Mouse (Mus musculus) yolk sac, embryonic 10.5 days (tissue): ENCODE results near the gene Zswim5.
"Not testable (repeated sequence)": the region's sequence is repeated elsewhere in the genome, so short reads cannot be mapped to it uniquely, and the experiment has no call there.

Experiments
- DNase-seq: peaks from one replicate; pipeline ENCODE4 v3.0.0-alpha.2; 2017; ENCODE audit warnings: low spot score

The Zswim5 gene

DNA sequence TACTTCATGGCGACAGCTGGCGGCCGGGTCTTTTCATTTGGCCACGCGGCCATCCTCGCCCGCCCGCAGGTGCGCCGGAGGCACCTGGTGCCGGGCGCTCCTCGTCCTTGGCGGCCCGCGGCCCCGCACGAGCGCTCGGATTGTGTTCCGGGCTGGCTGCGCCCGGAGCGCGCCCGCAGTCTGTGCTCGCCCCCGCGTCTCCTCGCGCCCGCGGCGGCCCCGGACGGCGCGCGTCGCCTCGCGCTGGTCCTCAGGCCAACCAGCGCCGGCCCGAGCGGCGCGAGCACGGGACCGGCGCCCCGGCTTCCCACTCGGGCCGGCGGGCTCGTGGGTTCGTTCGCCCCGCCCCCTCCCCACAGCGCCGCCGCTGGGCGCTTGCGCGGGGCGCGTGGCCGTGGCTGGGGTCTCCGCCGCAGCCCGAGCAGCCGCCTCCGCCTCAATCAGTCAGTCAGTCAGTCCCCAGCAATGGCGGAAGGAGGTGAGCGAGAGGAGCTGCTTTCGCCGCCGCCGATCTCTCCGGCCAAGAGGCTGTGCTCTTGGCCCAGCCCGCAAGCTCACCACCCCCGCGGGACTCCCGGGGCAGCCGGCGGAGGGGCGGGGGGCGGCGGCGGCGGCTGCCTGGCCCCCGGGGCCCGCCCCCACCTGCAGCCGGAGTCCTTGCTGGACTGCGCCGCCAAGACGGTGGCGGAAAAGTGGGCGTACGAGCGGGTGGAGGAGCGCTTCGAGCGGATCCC lies at the start of gene Zswim5:
Gene Zswim5, plus strand, starts transcription at position 382 of the 734 bp plus-strand sequence.
- peak; percentile 79 for DNase-seq

DNA sequence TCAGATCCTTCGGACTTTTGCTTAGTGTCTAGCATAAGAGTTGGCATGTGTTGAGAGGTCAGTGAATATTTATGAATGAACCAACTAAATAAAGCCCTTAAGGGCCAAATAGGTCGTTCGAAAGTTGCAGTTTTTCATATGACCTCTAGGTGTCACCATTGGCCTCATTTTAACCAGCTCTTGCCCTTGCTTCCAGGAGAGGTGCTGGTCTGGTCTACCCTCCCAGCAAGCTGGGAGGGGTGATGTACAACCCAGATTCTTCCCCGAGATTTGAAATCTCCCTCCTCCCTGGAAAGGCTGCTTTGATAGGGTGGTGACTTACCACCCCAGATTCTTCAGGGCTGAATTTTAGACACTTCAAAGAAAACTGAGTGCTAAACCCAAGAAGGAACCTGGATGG lies 49.4 kb upstream of the Zswim5 start:
- DNase-seq: peak; percentile 34

DNA sequence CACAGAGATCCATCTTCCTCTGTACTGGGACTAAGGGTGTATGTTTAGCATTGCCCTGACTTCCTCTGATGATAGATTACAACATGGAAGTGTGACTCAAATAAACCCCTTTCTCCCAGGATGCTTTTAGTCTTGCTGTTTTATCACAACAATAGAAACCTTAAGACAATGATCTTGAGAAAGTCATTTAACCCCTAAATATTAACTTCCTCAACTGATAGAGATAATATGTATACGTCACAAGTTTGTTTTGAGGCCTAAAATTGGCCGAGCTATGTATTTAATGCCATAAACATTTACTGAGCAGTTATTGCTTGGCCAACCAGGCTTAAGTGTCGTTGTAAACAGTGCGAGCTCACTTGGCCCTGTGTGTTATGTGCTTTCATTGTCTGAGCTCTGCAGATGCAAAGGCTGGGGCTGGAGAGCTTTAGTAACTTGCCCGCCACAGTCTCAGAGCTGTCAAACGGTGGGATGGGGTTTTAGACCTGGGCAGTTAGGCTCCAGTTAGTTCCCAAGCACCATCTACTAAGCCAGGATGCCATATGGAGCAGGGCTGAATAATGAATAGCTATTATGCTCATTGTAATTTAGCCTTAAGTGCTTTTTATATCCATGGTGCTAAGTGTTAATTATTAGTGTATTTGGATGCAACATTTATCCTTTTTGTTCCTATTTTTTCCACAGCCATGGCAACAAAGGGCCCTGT lies 47.7 kb upstream of the Zswim5 start:
- no peak for DNase-seq

DNA sequence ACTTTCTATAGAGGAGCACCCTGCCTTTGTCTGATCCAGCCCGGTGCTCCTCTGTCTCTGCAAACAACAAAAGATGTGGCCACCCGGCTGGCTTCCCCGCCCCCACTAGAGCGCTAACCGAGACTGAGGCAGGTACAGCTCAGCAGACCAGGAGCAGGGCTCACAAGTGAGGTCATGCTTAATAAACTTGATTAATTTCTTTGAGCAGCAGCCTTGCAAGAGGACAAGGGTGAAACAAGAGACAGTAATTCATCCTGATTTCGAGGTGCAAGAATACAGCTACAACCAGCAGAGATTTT lies 47.2 kb upstream of the Zswim5 start:
- DNase-seq: no peak

DNA sequence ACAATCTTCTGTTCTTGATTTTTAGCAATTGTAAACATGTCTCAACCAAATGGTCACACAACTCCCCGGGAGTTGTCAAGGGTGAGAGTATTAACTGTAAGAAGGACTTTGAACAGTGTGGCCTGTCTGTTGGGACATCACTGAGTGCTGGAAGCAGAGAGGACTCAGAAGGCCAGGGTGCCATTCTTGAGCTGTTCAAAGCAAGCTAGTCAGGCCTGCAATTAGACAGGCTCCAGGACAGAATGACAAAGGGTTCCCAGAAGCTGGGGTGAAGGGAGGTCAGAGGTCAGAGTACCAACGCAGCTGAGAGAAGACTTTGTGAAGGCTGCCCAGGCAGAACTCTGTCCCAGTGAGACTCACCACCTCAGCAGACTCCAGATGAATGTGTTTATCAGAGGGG lies 38.2 kb upstream of the Zswim5 start:
- DNase-seq: peak; percentile 60

DNA sequence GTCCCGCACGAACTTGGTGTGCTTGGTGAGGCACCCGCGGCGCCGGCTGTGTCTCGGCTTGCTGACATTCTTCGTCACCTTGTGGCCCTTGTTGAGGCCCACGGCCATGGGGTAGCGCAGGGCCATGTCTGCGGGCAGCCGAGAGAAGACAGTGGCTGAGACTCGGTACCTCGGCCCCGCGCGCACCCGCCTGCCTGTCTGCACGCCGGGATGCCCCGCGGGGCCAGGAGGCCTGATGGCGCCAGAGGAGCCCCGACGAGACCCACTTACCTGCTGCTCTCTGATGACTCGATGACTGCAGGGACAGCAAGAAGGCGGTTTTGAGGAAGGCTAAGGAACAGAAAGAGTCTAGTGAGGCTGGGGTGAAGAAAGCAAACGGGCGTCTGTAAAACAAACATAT lies 37.1 kb upstream of the Zswim5 start:
- DNase-seq: not testable (repeated sequence)

DNA sequence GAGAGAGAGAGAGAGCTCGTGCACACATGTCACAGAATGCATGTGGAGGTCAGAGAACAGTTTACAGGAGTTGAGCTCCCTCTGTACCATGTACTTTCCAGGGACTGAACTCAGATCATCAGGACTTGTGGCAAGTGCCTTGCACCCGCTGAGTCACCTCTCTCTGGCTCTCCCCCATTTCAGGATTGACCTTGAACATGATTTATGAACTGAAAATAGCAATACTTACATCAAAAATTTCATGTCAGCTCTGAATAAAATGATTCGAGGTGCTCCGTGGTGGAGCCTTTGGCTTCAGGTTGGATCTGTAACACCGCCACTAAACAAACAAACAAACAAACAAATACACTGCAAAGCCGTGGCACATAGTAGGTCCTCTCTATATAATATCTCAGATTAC lies 36.3 kb upstream of the Zswim5 start:
- DNase-seq: no peak

DNA sequence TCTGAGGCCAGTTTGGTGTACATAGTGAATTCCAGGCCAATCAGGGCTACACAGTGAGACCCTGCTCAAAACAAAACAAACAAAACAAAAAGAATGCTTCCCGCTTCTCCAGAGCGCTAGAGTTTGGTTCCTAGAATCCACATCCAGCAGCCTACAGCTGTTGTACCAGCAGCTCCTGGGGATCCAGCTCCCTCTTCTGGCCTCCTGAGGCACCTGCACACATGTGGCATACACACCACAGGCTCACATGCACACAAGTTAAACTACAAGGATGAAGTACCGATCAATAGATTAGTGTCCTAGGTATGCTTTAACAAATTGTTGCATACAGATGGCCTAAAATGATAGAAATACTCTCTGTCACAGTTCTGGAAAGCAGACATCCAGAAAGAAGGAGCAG lies 32.9 kb upstream of the Zswim5 start:
- no peak for DNase-seq

DNA sequence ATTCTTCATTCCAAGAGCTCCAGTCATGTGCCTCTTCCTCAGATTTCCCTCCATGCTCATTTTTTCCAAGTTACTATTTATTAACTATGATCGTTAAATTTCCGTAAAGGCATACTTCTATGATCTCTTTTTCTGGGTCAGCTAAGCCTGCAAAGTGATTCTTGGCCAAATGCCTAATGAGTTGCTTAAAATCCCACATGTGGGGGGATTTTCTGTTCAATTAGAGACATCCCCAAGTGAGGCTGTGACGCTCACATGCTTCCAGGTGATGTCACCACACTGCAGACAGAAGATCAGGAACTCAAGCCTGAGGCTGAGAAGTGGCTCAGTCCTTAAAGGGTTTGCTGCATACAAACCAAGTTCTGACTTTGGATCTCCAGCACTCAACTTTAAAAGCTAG lies 27.3 kb upstream of the Zswim5 start:
- DNase-seq: no peak

DNA sequence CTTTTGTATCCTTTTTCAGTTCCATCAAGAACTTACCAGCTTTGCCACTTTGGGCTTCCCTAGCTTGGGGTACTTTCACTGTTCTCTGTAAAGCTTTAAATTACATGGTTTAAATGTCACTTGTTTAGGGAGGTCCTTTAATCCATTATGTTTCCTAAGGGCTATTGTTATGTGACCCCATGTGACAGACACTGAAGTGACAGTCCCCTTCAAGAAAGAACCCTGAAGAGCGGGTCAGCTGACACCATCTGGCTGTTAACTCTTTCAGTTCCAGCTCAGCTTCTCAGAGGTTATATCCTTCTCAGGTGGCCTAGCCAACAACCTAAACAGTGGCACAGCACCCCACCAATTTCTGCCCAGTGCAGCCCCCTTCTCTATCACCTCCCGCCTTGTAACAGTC lies 22.9 kb upstream of the Zswim5 start:
- DNase-seq: no peak

DNA sequence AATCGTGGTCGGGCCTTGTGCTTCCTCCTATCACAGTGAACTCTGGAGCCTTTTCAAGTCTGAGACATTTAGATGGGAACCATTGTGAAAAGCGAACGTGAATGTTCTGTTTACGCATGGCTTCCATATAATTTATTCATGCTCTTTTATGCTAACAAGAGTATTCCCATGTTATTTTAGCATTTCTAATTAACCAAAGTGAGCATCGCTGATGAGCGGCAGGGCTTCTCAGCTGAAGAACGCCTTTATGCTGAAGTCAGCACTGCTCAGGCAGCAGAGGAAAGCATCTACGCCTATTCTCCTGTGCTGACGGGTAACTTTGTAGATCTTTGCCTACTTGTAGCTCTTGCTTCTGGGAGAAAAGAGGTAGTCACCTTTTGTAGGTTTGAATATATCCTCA lies 20.0 kb upstream of the Zswim5 start:
- no peak for DNase-seq

DNA sequence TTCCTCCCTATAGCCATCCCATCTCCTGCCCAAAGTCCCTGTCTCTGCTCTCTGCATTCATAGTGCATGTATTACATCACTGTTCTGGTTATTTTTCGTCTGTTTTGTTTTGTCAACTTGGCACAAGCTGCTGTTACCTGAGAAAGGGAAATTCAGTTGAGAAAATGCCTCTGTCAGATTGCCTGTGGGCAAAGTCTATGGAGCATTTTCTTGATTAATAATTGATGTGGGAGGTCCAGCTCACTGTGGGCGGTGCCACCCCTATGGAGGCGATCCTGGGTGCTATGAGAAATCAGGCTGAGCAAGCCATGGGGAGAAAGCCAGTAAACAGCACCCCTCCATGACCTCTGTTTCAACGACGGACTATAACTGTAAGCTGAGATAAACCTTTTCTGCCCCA lies 17.5 kb upstream of the Zswim5 start:
- DNase-seq: no peak

DNA sequence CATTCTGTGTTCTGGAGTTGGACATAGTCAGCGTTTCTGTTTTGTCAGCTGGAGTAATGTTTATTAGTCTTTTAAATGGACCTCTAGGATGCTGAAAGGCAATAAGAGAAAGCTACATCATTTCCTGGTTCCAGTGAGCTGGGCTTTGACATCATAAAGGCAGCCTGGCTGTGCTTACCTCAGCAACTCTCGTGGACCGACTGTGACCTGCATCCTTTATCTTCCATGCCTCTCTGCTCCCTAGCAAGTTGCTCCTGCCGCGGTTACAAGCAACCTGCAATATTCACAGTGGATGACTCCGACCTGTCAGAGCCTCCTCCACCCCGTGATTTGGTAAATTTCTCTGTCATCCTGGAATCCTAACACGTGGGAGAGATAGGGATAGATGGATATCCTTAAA lies 15.2 kb upstream of the Zswim5 start:
- DNase-seq: no peak

DNA sequence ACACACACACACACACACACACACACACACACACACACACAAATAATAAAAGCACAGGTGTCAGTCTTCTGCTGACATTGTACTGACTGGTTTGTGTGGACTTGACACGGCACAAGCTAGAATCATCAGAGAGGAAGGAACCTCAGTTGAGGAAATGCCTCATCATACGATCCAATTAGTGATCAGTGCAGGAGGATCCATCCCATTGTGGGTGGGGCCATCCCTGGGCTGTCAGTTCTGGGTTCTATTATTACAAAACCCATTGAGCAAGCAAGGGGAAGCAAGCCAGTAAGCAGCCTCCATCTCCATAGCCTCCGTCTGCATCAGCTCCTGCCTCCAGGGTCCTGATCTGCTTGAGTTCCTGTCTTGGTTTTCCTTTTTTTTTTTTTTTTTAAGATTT lies 7.3 kb upstream of the Zswim5 start:
- no peak for DNase-seq

DNA sequence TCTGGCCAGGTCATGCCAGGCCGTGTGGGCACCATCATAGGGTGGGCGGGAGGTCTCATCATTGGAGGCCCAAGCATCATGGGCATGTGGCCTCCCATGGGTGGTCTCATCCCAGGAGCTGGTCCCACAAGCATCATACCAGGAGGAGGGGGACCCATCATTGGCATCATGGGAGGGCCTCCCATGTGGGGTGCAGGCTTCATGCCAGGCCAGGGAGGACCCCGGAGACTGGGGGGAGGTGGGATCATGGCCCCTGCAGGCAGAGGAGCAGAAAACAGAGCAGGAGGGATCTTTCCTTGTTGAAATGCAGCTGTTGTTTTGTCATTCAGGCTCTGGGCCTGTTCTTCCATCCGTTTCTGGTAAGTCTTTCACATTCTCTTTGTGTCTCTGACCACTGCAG lies 2.6 kb upstream of the Zswim5 start:
- no peak for DNase-seq

DNA sequence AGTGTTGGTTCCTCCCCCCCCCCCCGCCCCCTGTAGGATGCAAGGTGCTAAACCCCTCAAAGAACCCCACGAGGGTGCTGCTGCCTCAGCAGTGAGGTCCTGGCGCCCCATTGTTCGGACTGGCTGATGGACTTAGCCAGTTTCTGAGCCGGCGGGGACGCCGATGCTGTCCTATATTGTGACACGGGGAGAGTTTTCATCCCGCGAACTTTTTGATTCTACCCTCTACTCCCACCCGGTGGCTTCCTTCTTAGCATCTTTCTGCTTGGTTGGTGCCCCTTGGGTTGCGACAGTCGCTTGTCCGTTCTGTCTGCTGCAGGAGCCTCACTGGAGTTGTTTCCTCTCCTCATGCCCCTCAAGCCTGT lies 564 bp upstream of the Zswim5 start:
- no peak for DNase-seq

DNA sequence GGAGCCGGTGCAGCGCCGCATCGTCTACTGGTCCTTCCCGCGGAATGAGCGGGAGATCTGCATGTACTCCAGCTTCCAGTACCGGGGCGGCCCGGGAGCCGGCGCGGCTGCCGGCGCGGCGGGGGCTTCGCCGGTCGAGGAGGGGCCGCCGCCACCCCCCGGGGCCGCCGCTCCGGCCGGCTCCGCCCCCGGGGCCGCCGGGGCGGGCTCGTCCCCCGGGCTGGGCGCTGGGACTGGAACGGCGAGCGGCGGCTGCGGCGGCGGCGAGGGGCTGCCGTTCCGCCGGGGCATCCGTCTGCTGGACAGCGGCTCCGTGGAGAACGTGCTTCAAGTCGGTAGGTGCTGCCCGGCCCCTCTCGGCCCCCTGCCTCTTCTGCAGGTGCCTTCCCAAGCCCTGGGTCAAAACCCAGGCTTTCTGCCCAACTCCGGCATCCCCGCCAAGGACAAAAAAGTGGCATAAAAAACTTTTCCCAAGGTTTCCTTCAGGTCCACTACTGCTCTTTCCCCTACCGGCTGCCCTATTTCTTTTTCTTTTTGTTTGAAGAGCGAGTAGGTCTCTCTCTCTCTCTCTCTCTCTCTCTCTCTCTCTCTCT lies 649 bp downstream of the Zswim5 start:
- DNase-seq: peak; percentile 47

DNA sequence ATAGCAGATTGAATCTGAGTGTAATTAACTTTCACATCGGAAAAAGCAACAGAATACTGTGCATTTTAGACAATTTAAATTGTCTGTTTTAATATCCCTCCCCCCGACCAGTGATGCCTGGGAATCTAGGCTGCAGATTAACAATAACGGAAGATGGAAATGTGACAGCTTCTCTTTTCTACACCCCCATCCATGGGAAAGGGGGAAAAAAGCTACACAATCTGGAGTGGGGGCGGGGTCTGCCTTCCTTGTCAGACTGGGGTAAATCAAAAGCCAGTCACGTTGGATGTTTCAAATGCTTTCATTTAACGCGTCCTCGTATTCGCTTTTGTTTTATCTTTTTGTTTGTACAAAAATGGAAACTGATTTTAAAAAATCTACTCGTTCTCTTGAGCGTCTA lies 1.3 kb downstream of the Zswim5 start:
- DNase-seq: peak; percentile 3

DNA sequence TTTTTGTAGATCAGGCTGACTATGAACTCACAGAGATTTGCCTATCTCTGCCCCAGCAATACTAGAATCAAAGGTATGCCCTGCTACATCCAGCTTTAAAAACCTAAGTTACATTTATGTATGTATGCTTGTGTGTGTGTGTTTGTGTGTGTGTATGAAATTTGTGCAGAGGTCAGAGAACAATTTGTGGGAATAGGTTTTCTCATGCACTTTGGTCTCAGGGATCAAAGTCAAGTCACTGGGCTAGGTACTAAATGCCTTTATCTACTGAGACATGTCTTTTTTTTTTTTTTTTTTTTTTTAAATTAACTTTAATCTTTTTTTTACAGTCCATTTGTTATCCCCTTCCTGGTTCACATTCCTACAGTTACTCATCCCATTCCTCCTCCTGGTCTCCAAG lies 5.5 kb downstream of the Zswim5 start:
- DNase-seq: no peak

DNA sequence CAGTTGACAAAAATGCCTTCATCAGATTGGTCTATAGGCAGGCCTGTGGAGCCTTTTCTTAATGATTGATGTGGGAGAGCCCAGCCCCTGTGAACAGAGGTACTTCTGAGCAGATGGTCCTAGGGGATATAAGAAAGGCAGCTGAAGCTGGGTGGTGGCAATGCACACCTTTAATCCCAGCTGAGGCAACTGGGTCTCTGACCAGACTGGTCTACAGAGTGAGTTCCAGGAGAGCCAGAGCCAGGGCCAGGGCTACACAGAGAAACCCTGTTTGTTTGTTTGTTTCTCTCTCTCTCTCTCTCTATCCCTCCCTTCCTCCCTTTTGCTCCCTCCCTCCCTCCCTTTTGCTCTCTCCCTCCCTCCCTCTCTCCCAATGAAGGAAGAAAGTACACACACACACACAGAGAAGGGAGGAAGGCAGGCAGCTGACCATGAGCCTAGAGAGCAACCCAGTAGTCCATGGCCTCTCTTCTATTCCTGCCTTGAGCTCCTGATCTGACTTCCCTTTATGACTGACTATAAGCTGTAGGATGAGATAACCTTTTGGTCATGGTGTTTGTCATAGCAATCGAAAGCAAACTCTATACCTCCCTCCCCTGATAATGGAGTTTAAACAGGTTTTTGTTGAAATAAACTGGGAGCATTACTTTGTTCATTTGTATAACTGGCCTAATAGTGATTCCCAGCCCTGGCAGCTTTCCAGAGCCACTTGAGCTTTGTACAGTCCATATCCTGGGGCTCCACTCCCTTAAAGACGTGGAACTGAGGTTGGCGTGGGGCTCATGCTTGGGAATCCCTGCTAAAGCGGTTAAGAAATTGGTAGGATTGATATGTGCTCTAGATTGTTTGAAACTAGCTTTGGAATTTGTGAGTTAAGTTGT lies 17.3 kb downstream of the Zswim5 start:
- DNase-seq: no peak

DNA sequence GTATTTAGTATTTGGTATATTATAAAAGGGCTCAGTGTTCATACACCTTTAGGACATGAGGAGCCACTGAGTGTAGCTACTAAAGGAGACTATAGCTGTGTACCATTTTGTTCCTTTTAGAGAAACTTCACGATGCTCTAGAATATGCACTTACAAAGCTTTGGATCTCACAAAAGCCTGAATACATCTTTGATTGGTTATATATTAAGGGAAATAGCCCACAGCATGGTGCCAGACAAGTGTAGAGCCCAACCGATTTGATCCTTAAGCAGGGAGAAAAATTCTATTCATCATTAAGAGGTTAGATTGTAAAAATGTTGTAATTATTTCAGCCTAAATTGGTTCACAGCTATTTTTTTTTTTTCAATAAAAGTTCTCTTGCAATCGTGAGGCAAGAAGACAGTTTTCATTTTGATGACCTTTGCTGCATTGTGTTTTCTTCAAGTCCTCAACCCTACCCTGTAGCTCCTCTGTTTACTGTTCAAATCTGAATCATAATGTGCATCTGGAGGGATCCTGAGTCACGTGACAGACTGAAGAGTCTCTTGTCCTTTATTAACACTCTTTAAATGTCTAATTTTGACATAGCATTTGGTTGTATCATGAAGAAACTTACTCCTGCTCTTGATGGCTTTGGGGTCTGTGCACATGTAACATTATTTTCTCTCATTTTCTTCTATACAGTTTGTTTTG lies 33.5 kb downstream of the Zswim5 start:
- no peak for DNase-seq

DNA sequence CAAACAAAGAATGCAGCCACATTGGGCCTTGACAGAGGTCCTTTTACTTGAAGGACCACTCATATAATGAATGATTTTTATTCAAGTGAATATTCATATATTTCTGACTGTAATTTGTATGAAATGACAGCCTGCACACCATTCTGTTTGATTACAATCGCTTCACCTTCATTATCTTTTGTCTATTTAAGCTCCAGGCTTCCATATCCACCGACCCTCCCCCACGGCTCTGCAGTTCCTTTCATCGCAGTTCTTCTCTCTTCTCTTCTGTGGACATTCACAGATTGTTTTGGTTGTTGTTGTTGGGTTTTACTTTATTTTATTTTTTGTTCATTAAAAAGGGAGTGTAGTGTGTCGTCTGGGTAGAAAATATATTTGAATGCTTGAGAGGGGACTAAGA lies 34.0 kb downstream of the Zswim5 start:
- DNase-seq: no peak
